Mouse (Mus musculus) bone marrow macrophage, adult 2 months (primary cell): ENCODE data around the gene Scly.

Experiments
- CTCF ChIP-seq: IDR thresholded peaks from 2 replicates; pipeline ENCODE4 v1.5.1; 2012; ENCODE audit warnings: low read depth, mild to moderate bottlenecking, low read length, moderate library complexity
- POLR2A ChIP-seq: IDR thresholded peaks from 2 replicates; pipeline ENCODE4 v1.6.1; 2012; ENCODE audit warnings: mild to moderate bottlenecking, low read depth, low read length, borderline replicate concordance

DNA sequence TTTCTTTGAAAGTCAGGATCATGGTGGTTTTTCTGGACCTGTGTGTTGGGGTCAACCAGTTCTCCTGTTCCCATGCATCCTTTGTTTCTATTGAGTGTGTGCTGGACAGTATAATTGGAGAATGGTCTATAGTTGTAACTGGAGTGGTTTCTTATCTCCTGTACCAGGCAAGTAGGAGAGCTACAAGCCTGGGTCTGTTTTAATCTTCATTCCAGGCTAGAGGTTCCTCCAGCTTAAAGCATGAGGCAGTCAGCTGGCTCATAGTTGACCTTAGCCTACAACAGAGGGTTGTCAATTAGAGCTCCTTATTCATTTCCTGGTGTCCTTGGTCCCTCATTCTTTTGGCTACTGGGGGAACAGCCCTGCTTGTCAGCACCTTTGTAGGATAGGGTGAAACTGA lies 35.4 kb downstream of the Scly start:
- TF ChIP-seq CTCF (no peak), POLR2A (no peak)
